Mouse (Mus musculus) spleen, postnatal 10 days (tissue): Measurements from ENCODE around the gene Map3k5.

Source experiments
- DNase-seq, 2 experiments: peaks; one replicate each; pipeline ENCODE4 v3.0.0; 2021 to 2022; ENCODE audit warnings: low spot score in 2 of 2

Map3k5 gene

GRCm38 (mm10) chr10:20006333-20007093 lies 72.2 kb downstream of the Map3k5 start:
- DNase-seq = no peak

- DNase-seq = no peak
These were observed 75.0 kb downstream of the Map3k5 start for GRCm38 (mm10) chr10:20009310-20009709.

GRCm38 (mm10) chr10:20010018-20010417 lies 75.7 kb downstream of the Map3k5 start:
- no peak for DNase-seq

GRCm38 (mm10) chr10:20018406-20018805 lies 84.1 kb downstream of the Map3k5 start:
- DNase-seq = no peak

GRCm38 (mm10) chr10:20018806-20019205 lies 84.5 kb downstream of the Map3k5 start:
- no peak for DNase-seq

GRCm38 (mm10) chr10:20021256-20021655 lies 87.0 kb downstream of the Map3k5 start:
- DNase-seq = no peak

GRCm38 (mm10) chr10:20021670-20022468 lies 87.6 kb downstream of the Map3k5 start:
- no peak for DNase-seq

GRCm38 (mm10) chr10:20022608-20023340 lies 88.5 kb downstream of the Map3k5 start:
- no peak for DNase-seq

- DNase-seq = no peak
These were observed 89.3 kb downstream of the Map3k5 start for GRCm38 (mm10) chr10:20023524-20023923.

GRCm38 (mm10) chr10:20024891-20025290 lies 90.6 kb downstream of the Map3k5 start:
- no peak for DNase-seq

- no peak for DNase-seq
These were observed 91.7 kb downstream of the Map3k5 start for GRCm38 (mm10) chr10:20025781-20026520.

- DNase-seq = no peak
These were observed 96.4 kb downstream of the Map3k5 start for GRCm38 (mm10) chr10:20030703-20031102.

GRCm38 (mm10) chr10:20031936-20032335 lies 97.7 kb downstream of the Map3k5 start:
- no peak for DNase-seq

- DNase-seq = no peak
These were observed 102.1 kb downstream of the Map3k5 start for GRCm38 (mm10) chr10:20036375-20036774.

- DNase-seq = no peak
These were observed 102.6 kb downstream of the Map3k5 start for GRCm38 (mm10) chr10:20036846-20037245.

- no peak for DNase-seq
These were observed 105.3 kb downstream of the Map3k5 start for GRCm38 (mm10) chr10:20039531-20039930.

GRCm38 (mm10) chr10:20040116-20040515 lies 105.8 kb downstream of the Map3k5 start:
- DNase-seq = no peak

- DNase-seq = no peak
These were observed 106.4 kb downstream of the Map3k5 start for GRCm38 (mm10) chr10:20040677-20041076.

- no peak for DNase-seq
These were observed 107.8 kb downstream of the Map3k5 start for GRCm38 (mm10) chr10:20042081-20042480.

GRCm38 (mm10) chr10:20044051-20044450 lies 109.8 kb downstream of the Map3k5 start:
- DNase-seq = no peak

- DNase-seq = no peak
These were observed 111.6 kb downstream of the Map3k5 start for GRCm38 (mm10) chr10:20045733-20046495.
